9 mouse cellular contexts compared by ENCODE assay signal in genomic region chr11:72362347-72362741, GRCm38 (mm10). TPM values are rescaled to one million over a fixed set of nuclear protein-coding genes. Genes with fewer than 3 reads are reported as not detected.
DNase-seq lines count a peak whose midpoint lies in the region; ATAC-seq and TF ChIP-seq lines count a peak whose summit lies in the region.
"Had no signal": no experiment of that assay in that cellular context is flagged by ENCODE, and none has a peak within 500 bp of the region (broad histone marks: within the 10 kb centered on the region; RNA-seq: fewer than 3 reads in every experiment).

Gene Tekt1 (minus strand): TSS chr11:72362442.

- ATAC-seq in heart, embryonic 16.5 days (replicated peaks; ENCODE audit: extremely low read depth, insufficient read depth, low FRiP score): no peak
- ATAC-seq in liver, postnatal 0 days: no peak

- no peaks in the 10 kb centered on the region for H3K9me3 ChIP-seq in heart, embryonic 16.5 days (replicated peaks; ENCODE audit: control insufficient read depth, low read length)
- no peaks in the 10 kb centered on the region for H3K9me3 ChIP-seq in hindbrain, embryonic 10.5 days
- no peaks in the 10 kb centered on the region for H3K9me3 ChIP-seq in liver, postnatal 0 days (ENCODE audit: low read length)

- WGBS in heart, embryonic 16.5 days: 33% methylated on average over 10 of the region's 10 CpGs
- WGBS in hindbrain, embryonic 10.5 days: 43% methylated on average over 10 of the region's 10 CpGs
- WGBS in liver, postnatal 0 days (ENCODE audit: insufficient replicate concordance): 29% methylated on average over 10 of the region's 10 CpGs

- H3K4me3 ChIP-seq in heart, embryonic 16.5 days (ENCODE audit: low read length): peak within 1 kb of the TSS; percentile 60
- peak within 1 kb of the TSS; percentile 42 for H3K4me3 ChIP-seq in brown adipose tissue, adult 24 weeks (ENCODE audit: insufficient read depth, low read depth, low read length)
- peak within 1 kb of the TSS; percentile 59 for H3K4me3 ChIP-seq in hindbrain, embryonic 10.5 days
- H3K4me3 ChIP-seq in liver, postnatal 0 days (ENCODE audit: low read depth, low read length): peak within 1 kb of the TSS; percentile 32

- no peak for DNase-seq in heart, adult 9 months (ENCODE audit: low spot score in 2 of 2)
- DNase-seq in hindbrain, embryonic 10.5 days (ENCODE audit: low spot score): no peak
- DNase-seq in liver, postnatal 0 days: no peak
- no peak for DNase-seq in thymus, postnatal 4 days
- no peak for DNase-seq in embryo, embryonic 10.5 days (ENCODE audit: low spot score)
- DNase-seq in adrenal gland, adult 18-20 months (ENCODE audit: low spot score in 2 of 2): no peak

- TF ChIP-seq CTCF in liver, postnatal 0 days (IDR thresholded peaks at IDR 0.05; ENCODE audit: low read depth): no peak

- H3K27me3 ChIP-seq in heart, embryonic 16.5 days (ENCODE audit: control insufficient read depth, insufficient read depth, low read length): no peaks in the 10 kb centered on the region
- H3K27me3 ChIP-seq in hindbrain, embryonic 10.5 days (ENCODE audit: insufficient read depth, poor library complexity, severe bottlenecking): peaks cover 11% of the 10 kb centered on the region
- 0 out of 2 replicates have a peak, but pooled peaks cover 6% of the 10 kb centered on the region for H3K27me3 ChIP-seq in liver, postnatal 0 days (ENCODE audit: insufficient read depth, low read length)

- peaks cover 8% of the 10 kb centered on the region for H3K4me1 ChIP-seq in heart, embryonic 16.5 days (ENCODE audit: control insufficient read depth, insufficient read depth, low read length)
- no peaks in the 10 kb centered on the region; the same call in 1 of the 2 replicates for H3K4me1 ChIP-seq in brown adipose tissue, adult 24 weeks (ENCODE audit: control insufficient read depth, insufficient read depth, insufficient read length, low read length)
- H3K4me1 ChIP-seq in hindbrain, embryonic 10.5 days (replicated peaks): peaks cover 16% of the 10 kb centered on the region
- H3K4me1 ChIP-seq in liver, postnatal 0 days (ENCODE audit: insufficient read depth): peaks cover 8% of the 10 kb centered on the region

- no peak within 1 kb of the TSS for H3K27ac ChIP-seq in heart, embryonic 16.5 days (ENCODE audit: low read length)
- no peak within 1 kb of the TSS for H3K27ac ChIP-seq in brown adipose tissue, adult 24 weeks (replicated peaks; ENCODE audit: low read depth, low read length)
- H3K27ac ChIP-seq in hindbrain, embryonic 10.5 days: peak within 1 kb of the TSS; percentile 91
- H3K27ac ChIP-seq in liver, postnatal 0 days (ENCODE audit: low read depth): no peak within 1 kb of the TSS

- no peak for TF ChIP-seq EP300 in liver, postnatal 0 days (IDR thresholded peaks at IDR 0.05; ENCODE audit: low read depth)

- H3K9ac ChIP-seq in heart, embryonic 16.5 days (ENCODE audit: low read length): peak within 1 kb of the TSS; percentile 68
- H3K9ac ChIP-seq in liver, postnatal 0 days (replicated peaks): peak within 1 kb of the TSS; percentile 30; the same call in 1 of the 2 replicates

- no peaks in the 10 kb centered on the region for H3K36me3 ChIP-seq in heart, embryonic 16.5 days (ENCODE audit: control insufficient read depth, insufficient read depth)
- H3K36me3 ChIP-seq in hindbrain, embryonic 10.5 days: no peaks in the 10 kb centered on the region
- no peaks in the 10 kb centered on the region for H3K36me3 ChIP-seq in liver, postnatal 0 days (replicated peaks; ENCODE audit: insufficient read depth, low read length)

- peak within 1 kb of the TSS; percentile 97 for H3K4me2 ChIP-seq in heart, embryonic 16.5 days (ENCODE audit: low read depth, low read length)
- H3K4me2 ChIP-seq in liver, postnatal 0 days (ENCODE audit: low read depth, low read length): peak within 1 kb of the TSS; percentile 79

RNA-seq across cellular contexts. Expression of gene Tekt1, which starts in this region (rescaled TPM):
- polyA plus RNA-seq in heart, embryonic 16.5 days (2015; fragmentation: Nextera tagmentation; extraction: Ambion mirVana): 1.7 and 2.5 TPM in 2 replicates
- polyA plus RNA-seq in brown adipose tissue, adult 24 weeks (2012; ENCODE audit: insufficient read depth, insufficient read length, missing spikeins): not detected in 2 replicates
- 7.0 and 7.7 TPM in 2 replicates for polyA plus RNA-seq in hindbrain, embryonic 10.5 days (2016; fragmentation: Nextera tagmentation; extraction: Ambion mirVana)
- polyA plus RNA-seq in liver, postnatal 0 days (2015; fragmentation: Nextera tagmentation; extraction: Ambion mirVana): 0.07 TPM in 1 of 2 replicates, not detected in the other
- total RNA-seq in adrenal gland, adult 18-20 months (2021): under 1 TPM; 0.20 to 0.26 TPM
- polyA plus RNA-seq: large intestine, adult 2 months had no signal
